Mouse (Mus musculus) megakaryocyte progenitor cell, adult 5-6 weeks (primary cell): Measurements from ENCODE around the gene Ormdl3. TPM values are rescaled to one million over a fixed set of nuclear protein-coding genes. Genes with fewer than 3 reads are reported as not detected.
A peak's percentile ranks its signal among the peaks of the same experiment; 100 is the strongest.
"Not testable (repeated sequence)": the region's sequence is repeated elsewhere in the genome, so short reads cannot be mapped to it uniquely, and the experiment has no call there.

ENCODE experiments used
- ATAC-seq: replicated peaks from 2 replicates; pipeline ENCODE4 v1.8.0; 2016; ENCODE audit warnings: mild to moderate bottlenecking, moderate TSS enrichment, inconsistent platforms; ENCODE audit not compliant: poor library complexity
- total RNA-seq, 2 experiments: library from RNA; stranded (forward) in 1 of 2; stranded (reverse) in 1 of 2; fragments of 157-497, 149-512 nt in 1 of 2; fragments of 200-1000 nt in 1 of 2; gene quantifications; 2 replicates each; pipeline versions ENCODE4 v1.2.3 to v1.2.4; 2015 to 2017

The Ormdl3 gene
- 5.5 and 7.7 TPM in 2 replicates for total RNA-seq (2015)
- 7.2 and 10.6 TPM in 2 replicates for total RNA-seq (2017)

DNA sequence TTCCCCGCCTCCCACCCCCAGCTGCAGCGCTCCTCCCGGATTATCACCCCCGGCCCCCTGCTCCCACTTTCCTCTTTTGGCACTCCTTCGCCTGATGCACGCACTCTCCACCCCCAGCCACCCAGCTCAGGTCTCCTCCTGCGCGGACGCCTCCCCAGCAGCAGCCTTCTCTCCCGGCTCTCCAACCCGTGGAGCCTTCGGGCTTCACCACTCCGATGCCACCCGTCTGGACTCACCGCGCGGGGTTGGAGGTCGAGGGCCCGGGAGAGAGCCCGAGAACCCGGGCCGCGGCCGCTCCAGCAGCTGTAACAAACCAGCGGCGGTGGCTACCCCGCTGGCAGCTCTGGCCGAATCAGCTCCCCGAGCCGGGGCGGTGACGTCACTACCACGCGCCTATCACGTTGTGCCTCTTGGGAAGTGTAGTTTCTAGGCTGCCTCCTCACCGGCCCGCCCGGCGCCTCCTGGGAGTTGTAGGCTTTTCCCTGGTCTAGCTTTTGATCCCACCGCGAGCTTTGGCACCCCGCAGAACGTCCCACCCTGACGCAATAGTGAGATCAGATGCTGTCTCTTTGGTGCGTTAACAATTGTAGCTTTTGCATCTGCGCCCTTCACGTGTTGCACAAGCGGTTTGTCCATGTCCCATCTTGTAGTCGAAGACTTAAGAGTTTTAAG lies at the start of gene Ormdl3:
TSS of gene Ormdl3 (minus strand) at position 477 of the 672 bp plus-strand sequence.
- peak; percentile 70 for ATAC-seq

GRCm38 (mm10) chr11:98635312-98635970 lies 48.3 kb upstream of the Ormdl3 start:
- peak; percentile 98 for ATAC-seq

DNA sequence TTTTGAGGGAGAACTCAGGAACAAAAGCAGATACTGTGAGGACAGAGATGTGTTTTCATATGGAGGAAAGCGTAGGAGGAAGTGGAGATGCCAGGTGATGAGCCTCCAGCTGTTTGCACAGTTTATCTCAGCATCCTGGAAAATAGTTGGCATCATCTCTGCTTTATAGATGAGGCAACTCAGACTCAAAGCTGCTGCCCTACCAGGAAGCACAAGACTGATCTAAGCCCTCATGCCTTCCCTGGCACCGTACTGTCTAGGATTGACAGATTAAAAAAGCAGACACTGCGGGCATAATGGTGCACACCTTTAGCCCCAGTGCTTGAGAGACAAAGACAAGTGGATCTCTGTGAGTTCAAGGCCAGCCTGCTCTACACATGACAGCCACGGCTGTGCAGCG lies 43.5 kb upstream of the Ormdl3 start:
- ATAC-seq: no peak

- no peak for ATAC-seq
Observed at GRCm38 (mm10) chr11:98628706-98629105, 41.5 kb upstream of the Ormdl3 start.

- no peak for ATAC-seq
Observed at GRCm38 (mm10) chr11:98625611-98626410, 38.6 kb upstream of the Ormdl3 start, which contains the start of the genes Gm12355 and Gsdma3. Gene Gm12355, minus strand, starts transcription at chr11:98625661. Gene Gsdma3, plus strand, starts transcription at chr11:98626360.

DNA sequence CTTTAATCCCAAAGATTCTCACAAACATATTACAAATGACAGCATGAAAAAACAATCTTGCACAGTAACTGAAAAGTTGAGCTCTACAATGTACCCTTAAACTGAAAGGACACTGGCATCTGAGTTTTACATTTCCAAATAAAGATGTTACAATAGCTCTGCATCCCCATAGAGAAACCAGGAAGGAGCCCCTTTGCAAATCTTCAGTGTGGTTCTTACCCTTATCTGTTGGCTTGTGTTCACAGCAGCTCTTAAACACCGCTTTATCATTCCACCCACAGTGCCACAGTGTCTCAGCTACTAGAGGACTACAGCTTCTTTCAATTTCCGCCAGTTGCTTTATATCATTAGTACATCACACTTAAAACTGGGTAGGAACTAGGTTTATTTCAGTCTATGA lies 37.2 kb upstream of the Ormdl3 start:
- ATAC-seq: not testable (repeated sequence)

- not testable (repeated sequence) for ATAC-seq
Observed at GRCm38 (mm10) chr11:98623981-98624380, 36.8 kb upstream of the Ormdl3 start.

GRCm38 (mm10) chr11:98620791-98621190 lies 33.6 kb upstream of the Ormdl3 start:
- ATAC-seq: no peak

- ATAC-seq: peak; percentile 90
Observed at GRCm38 (mm10) chr11:98606763-98607162, 19.6 kb upstream of the Ormdl3 start.

DNA sequence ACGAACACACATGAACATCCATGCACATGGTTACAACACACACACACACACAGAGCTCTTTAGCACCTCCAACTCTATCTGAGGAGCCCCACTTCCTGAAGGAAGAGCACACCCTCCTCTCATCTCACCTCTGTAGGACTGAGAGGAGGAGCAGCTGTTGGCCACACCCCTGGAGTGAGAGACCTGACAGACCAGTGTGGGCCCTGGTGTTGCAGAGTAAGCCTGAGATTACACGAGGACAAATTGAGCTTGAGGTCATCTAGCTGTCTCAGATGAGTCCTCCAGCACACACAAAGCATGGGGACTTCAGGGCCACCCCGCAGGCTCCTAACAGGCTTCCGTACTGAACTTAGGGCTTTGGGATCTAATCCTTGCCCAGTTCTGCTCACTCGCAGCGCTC lies 17.7 kb upstream of the Ormdl3 start:
- ATAC-seq: not testable (repeated sequence)

DNA sequence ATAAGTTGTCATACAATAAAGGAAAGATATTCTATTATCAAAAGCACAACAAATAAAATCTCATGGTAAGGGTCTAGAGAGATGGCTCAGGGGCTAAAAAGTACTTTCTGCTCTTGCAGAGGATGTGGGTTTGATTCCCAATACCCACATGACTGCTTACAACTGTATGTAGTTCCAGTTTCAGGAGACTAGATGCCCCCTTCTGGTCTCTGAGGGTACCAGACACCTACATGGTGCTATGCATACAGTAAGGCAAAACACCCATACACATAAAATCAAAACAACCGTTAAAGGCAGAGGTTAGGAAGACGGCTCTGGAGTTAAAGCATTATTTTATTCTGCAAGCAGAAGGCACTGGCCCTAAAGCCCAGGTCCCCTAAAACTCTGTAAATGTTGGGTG lies 16.8 kb upstream of the Ormdl3 start:
- ATAC-seq: 0 out of 2 replicates have a peak, but pooled peaks have one; percentile 31

- peak; percentile 48 for ATAC-seq
Observed at GRCm38 (mm10) chr11:98602090-98602690, 15.0 kb upstream of the Ormdl3 start.

DNA sequence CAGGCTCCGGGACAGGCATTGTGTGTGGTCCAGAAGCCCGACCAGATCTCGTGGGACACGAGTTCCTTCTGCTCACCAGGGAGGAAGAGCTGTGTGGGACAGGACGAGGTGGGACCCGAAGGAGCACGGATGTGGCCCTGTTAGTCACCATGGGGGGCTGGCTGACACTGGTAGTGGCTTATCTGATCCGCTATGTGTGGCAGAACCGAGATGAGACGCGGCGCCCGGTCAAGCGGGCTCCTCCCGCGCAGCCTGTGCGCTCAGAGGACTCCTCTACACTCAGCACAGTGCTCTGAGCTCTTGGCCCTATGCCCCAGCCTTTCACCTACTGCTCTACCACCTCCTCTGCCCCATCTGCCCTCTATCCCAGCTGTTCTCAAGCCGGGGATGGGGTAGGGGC lies 12.1 kb upstream of the Ormdl3 start:
- ATAC-seq: no peak

- no peak for ATAC-seq
Observed at GRCm38 (mm10) chr11:98598851-98599290, 11.7 kb upstream of the Ormdl3 start.

DNA sequence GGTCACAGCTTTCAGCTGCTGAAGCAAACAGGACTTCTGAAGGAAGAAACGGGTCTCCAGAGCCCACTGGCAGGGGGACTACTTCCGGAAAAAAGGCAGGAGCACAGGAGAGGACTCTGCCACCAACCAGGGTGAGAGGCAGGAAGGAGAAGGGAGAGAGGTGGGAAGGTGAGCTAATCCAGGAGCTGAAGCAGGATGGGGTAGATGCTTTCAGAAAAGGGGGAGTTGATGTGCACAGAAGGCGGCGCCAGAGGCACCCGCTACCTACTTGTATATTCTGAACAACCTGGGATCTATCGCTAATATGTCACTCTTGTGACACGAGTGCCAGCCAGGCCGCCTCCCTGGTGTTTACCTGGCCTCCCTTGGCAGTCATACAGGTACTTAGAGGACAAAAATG lies 10.8 kb upstream of the Ormdl3 start, which contains the start of gene Lrrc3c:
TSS of gene Lrrc3c (plus strand) at position 301 of the 400 bp plus-strand sequence.
- ATAC-seq: no peak

GRCm38 (mm10) chr11:98597363-98597762 lies 10.2 kb upstream of the Ormdl3 start:
- peak; percentile 88 for ATAC-seq

GRCm38 (mm10) chr11:98595955-98596354 lies 8.8 kb upstream of the Ormdl3 start:
- ATAC-seq: no peak

DNA sequence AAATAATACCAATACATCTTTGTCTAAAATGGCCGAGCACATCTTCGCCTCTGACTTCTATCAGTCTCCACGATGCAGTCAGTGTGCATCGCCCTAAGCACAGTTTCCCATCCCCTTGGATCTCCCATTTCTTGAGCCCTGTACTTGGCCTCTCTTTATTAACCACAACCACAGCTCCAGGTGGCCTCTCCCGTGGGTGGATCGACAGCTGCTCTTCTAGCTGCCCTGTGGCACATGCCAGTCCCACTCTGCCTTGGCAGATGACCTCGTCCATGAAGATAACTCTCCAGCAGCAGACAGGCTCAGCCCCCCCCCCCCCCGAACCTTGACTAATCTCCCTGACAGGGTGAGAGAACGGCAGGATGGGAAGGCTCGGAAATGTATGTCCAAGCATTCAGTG lies 8.3 kb upstream of the Ormdl3 start:
- no peak for ATAC-seq

DNA sequence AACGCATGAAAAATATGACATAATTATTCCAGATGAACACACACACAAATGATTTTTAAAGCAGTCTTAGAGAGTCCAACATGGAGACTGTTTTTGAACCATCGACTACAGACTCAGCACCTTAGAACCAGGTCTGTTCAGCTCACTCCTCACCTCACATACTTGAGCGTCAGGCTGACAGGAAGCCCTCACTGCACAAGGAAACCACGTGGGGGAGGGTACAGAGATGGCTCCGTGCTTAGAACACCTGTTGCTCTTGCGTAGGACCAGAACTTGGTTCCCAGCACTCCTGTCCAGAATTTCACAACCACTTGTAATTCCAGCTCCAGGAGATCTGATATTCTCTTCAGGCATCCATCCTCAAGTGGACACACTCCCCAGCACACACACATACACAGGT lies 7.9 kb upstream of the Ormdl3 start:
- ATAC-seq: no peak

DNA sequence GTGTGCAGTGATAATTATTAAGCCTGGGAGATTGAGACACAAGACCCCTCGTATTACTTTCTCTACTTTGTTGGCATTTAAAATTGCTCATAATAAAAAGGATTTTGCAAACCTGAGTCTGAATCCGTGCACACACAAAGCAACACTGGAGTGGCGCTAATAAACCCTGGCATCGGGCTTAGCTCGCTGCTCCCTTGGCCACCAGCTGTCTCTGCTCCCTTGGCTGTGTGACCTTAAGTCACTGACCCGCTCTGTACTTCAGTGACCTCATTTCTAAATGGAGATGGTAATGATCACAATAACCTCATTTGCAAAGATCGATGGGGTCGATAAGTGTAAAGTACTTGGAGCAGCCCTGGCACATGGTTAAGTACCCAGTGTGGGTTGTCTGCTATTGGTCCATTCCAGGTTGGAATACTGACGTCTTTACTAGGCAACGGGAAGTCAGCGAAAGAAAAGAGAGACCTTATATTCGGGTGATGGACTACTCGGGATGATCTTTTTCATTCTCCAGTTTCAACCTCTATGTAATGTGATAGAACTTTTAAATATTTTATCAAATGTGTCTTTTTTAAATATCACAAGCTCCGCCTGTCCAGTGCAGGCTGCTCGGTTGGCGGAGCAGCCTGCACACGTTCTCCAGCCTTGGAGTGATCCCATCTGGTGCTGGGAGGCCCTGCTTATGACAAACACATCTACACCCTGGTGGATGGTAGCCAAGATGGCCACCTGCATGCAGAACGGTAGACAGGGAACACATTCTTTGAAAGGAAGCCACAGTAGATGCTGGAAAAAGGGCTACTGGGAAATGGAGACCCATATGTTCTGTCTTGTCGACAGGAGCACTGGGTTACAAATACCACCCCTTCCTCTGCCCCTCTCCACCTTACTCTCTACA lies 3.6 kb upstream of the Ormdl3 start:
- no peak for ATAC-seq
